Mouse (Mus musculus) olfactory bulb, adult 2 months (tissue): ENCODE results near the gene Mog.

ENCODE experiments used
- CTCF ChIP-seq: fragments of 200-500 bp; IDR thresholded peaks from 2 replicates; pipeline ENCODE4 v1.5.1; 2012; ENCODE audit warnings: low read depth, mild to moderate bottlenecking, low read length, moderate library complexity; ENCODE audit not compliant: insufficient read depth
- POLR2A ChIP-seq: fragments of 200-500 bp; IDR thresholded peaks from 2 replicates; pipeline ENCODE4 v1.6.1; 2012; ENCODE audit warnings: mild to moderate bottlenecking, low read depth, low read length, moderate library complexity; ENCODE audit not compliant: insufficient read depth

GRCm38 (mm10) chr17:36970316-36970890 is 52.8 kb downstream of the Mog start:
- no peak for TF ChIP-seq CTCF
- no peak for TF ChIP-seq POLR2A
